ENCODE assay signal across 8 mouse cellular contexts in genomic region chr17:26112751-26113150, GRCm38 (mm10). TPM values are rescaled to one million over a fixed set of nuclear protein-coding genes. Genes with fewer than 3 reads are reported as not detected.
DNase-seq lines count a peak whose midpoint lies in the region; ATAC-seq and TF ChIP-seq lines count a peak whose summit lies in the region.

No protein-coding gene starts in this region.

- no peak for TF ChIP-seq EP300 in ES-Bruce4 (IDR thresholded peaks at IDR 0.05; ENCODE audit: insufficient read depth, low read depth, low read length)

- TF ChIP-seq POLR2A in ES-Bruce4 (IDR thresholded peaks at IDR 0.05; ENCODE audit: insufficient read depth, low read length): no peak

- no peaks in the 10 kb centered on the region for H3K36me3 ChIP-seq in heart, embryonic 12.5 days
- H3K36me3 ChIP-seq in ES-Bruce4 (ENCODE audit: control insufficient read depth, insufficient read depth, low read length, poor library complexity, severe bottlenecking): no peaks in the 10 kb centered on the region

- peaks cover 11% of the 10 kb centered on the region for H3K4me1 ChIP-seq in heart, embryonic 12.5 days (replicated peaks)
- H3K4me1 ChIP-seq in ES-Bruce4 (ENCODE audit: control insufficient read depth, insufficient read depth, low read length): peaks cover 7% of the 10 kb centered on the region

- 21% methylated on average over 14 of the region's 14 CpGs for WGBS in heart, embryonic 12.5 days

- H3K27ac ChIP-seq in heart, embryonic 12.5 days (ENCODE audit: poor library complexity, severe bottlenecking): no peak overlapping the region
- H3K27ac ChIP-seq in ES-Bruce4 (ENCODE audit: insufficient read depth, low read length): peak overlapping the region; percentile 1; the same call in 1 of the 2 replicates

- peaks cover 75% of the 10 kb centered on the region for H3K27me3 ChIP-seq in heart, embryonic 12.5 days (replicated peaks)
- H3K27me3 ChIP-seq in ES-Bruce4 (ENCODE audit: control insufficient read depth, insufficient read depth, low read length, poor library complexity, severe bottlenecking): no peaks in the 10 kb centered on the region

- no peak for ATAC-seq in heart, embryonic 12.5 days (ENCODE audit: insufficient number of reproducible peaks, low FRiP score)
- peak; percentile 51 for ATAC-seq in granulocyte monocyte progenitor cell, adult 5-6 weeks (replicated peaks; ENCODE audit: poor library complexity, severe bottlenecking)
- ATAC-seq in megakaryocyte, adult 5-6 weeks (ENCODE audit: poor library complexity, severe bottlenecking): 0 out of 2 replicates have a peak, but pooled peaks have one; percentile 11

- no peaks in the 10 kb centered on the region for H3K9me3 ChIP-seq in heart, embryonic 12.5 days (replicated peaks)
- H3K9me3 ChIP-seq in ES-Bruce4 (replicated peaks; ENCODE audit: control insufficient read depth, insufficient read depth, low read length, poor library complexity, severe bottlenecking): no peaks in the 10 kb centered on the region

- peak overlapping the region; percentile 63 for H3K4me3 ChIP-seq in heart, embryonic 12.5 days
- H3K4me3 ChIP-seq in ES-Bruce4 (ENCODE audit: low read depth, low read length): peak overlapping the region; percentile 85

- intact Hi-C loops in heart, postnatal 25 days (cut with DNase I): no loop called here

- peak overlapping the region; percentile 74; the same call in 1 of the 2 replicates for H3K9ac ChIP-seq in heart, embryonic 12.5 days
- H3K9ac ChIP-seq in ES-Bruce4 (ENCODE audit: low read depth, poor library complexity, severe bottlenecking): no peak overlapping the region

- TF ChIP-seq CTCF in ES-Bruce4 (IDR thresholded peaks at IDR 0.05; ENCODE audit: low read depth, low read length): no peak

- H3K4me2 ChIP-seq in heart, embryonic 12.5 days: peak overlapping the region; percentile 90

- no peak for DNase-seq in heart, postnatal 25 days (ENCODE audit: low spot score)
- DNase-seq in layer of hippocampus, adult 8-10 months (ENCODE audit: low spot score in 2 of 2): no peak
- DNase-seq in cerebellum, adult 11 months: no peak
- DNase-seq in B cell, adult 2 months: no peak

RNA-seq across cellular contexts. Expression of gene Tmem8, which starts 0.3 kb away (rescaled TPM):
- 1.2 TPM in 2 replicates for polyA plus RNA-seq in heart, embryonic 12.5 days (2016; fragmentation: Nextera tagmentation; extraction: Ambion mirVana)
- total RNA-seq in heart, postnatal 25 days (2021): 1 to 10 TPM; 2.5 to 3.1 TPM
- polyA plus RNA-seq in ES-Bruce4 (2011; ENCODE audit: insufficient read depth, insufficient read length, low read depth, missing spikeins): 15.6 and 16.5 TPM in 2 replicates
- total RNA-seq in granulocyte monocyte progenitor cell, adult 5-6 weeks (2014; fragmentation: Nextera tagmentation): 5.3 and 8.6 TPM in 2 replicates
- total RNA-seq in granulocyte monocyte progenitor cell, adult 5-6 weeks (2017): 2.1 and 3.7 TPM in 2 replicates
- 13.1 and 20.1 TPM in 2 replicates for total RNA-seq in megakaryocyte, adult 5-6 weeks (2015)
- total RNA-seq in megakaryocyte, adult 5-6 weeks (2017): 11.6 and 14.8 TPM in 2 replicates
- total RNA-seq in layer of hippocampus, adult 8-10 months (2022): 10 to 100 TPM; 13.8 to 16.2 (median 15.5) TPM

RNA-seq across cellular contexts. Expression of gene Mrpl28, which starts 10.5 kb away (rescaled TPM):
- 199 and 201 TPM in 2 replicates for polyA plus RNA-seq in heart, embryonic 12.5 days (2016; fragmentation: Nextera tagmentation; extraction: Ambion mirVana)
- total RNA-seq in heart, postnatal 25 days (2021): 100 to 1,000 TPM; 130 to 133 TPM
- polyA plus RNA-seq in ES-Bruce4 (2011; ENCODE audit: insufficient read depth, insufficient read length, low read depth, missing spikeins): 97.6 and 105 TPM in 2 replicates
- 61.7 and 90.4 TPM in 2 replicates for total RNA-seq in granulocyte monocyte progenitor cell, adult 5-6 weeks (2014; fragmentation: Nextera tagmentation)
- 47.1 and 68.9 TPM in 2 replicates for total RNA-seq in granulocyte monocyte progenitor cell, adult 5-6 weeks (2017)
- total RNA-seq in megakaryocyte, adult 5-6 weeks (2015): 74.1 and 78.0 TPM in 2 replicates
- total RNA-seq in megakaryocyte, adult 5-6 weeks (2017): 35.1 and 35.4 TPM in 2 replicates
- 10 to 100 TPM; 58.1 to 71.4 (median 62.0) TPM for total RNA-seq in layer of hippocampus, adult 8-10 months (2022)

RNA-seq across cellular contexts. Expression of gene Nme4, which starts 17.3 kb away (rescaled TPM):
- polyA plus RNA-seq in heart, embryonic 12.5 days (2016; fragmentation: Nextera tagmentation; extraction: Ambion mirVana): 65.9 and 69.0 TPM in 2 replicates
- total RNA-seq in heart, postnatal 25 days (2021): 1 to 10 TPM; 3.2 to 3.6 TPM
- 110 and 115 TPM in 2 replicates for polyA plus RNA-seq in ES-Bruce4 (2011; ENCODE audit: insufficient read depth, insufficient read length, low read depth, missing spikeins)
- 74.1 and 75.1 TPM in 2 replicates for total RNA-seq in granulocyte monocyte progenitor cell, adult 5-6 weeks (2014; fragmentation: Nextera tagmentation)
- 41.2 and 43.4 TPM in 2 replicates for total RNA-seq in granulocyte monocyte progenitor cell, adult 5-6 weeks (2017)
- 2.3 and 3.5 TPM in 2 replicates for total RNA-seq in megakaryocyte, adult 5-6 weeks (2015)
- total RNA-seq in megakaryocyte, adult 5-6 weeks (2017): 4.2 and 8.2 TPM in 2 replicates
- 1 to 10 TPM; 5.1 to 6.3 (median 5.4) TPM for total RNA-seq in layer of hippocampus, adult 8-10 months (2022)

RNA-seq across cellular contexts. Expression of gene Decr2, which starts 22.6 kb away (rescaled TPM):
- polyA plus RNA-seq in heart, embryonic 12.5 days (2016; fragmentation: Nextera tagmentation; extraction: Ambion mirVana): 33.4 and 37.1 TPM in 2 replicates
- total RNA-seq in heart, postnatal 25 days (2021): 10 to 100 TPM; 11.0 to 11.7 TPM
- 24.3 and 26.4 TPM in 2 replicates for polyA plus RNA-seq in ES-Bruce4 (2011; ENCODE audit: insufficient read depth, insufficient read length, low read depth, missing spikeins)
- total RNA-seq in granulocyte monocyte progenitor cell, adult 5-6 weeks (2014; fragmentation: Nextera tagmentation): 5.7 and 13.3 TPM in 2 replicates
- total RNA-seq in granulocyte monocyte progenitor cell, adult 5-6 weeks (2017): 14.8 and 17.0 TPM in 2 replicates
- 4.8 and 5.0 TPM in 2 replicates for total RNA-seq in megakaryocyte, adult 5-6 weeks (2015)
- total RNA-seq in megakaryocyte, adult 5-6 weeks (2017): 11.9 and 13.3 TPM in 2 replicates
- 10 to 100 TPM; 27.6 to 31.2 (median 29.7) TPM for total RNA-seq in layer of hippocampus, adult 8-10 months (2022)

RNA-seq across cellular contexts. Expression of gene Axin1, which starts 25.7 kb away (rescaled TPM):
- polyA plus RNA-seq in heart, embryonic 12.5 days (2016; fragmentation: Nextera tagmentation; extraction: Ambion mirVana): 11.4 and 11.7 TPM in 2 replicates
- total RNA-seq in heart, postnatal 25 days (2021): 10 to 100 TPM; 14.0 to 16.0 TPM
- 40.5 and 41.0 TPM in 2 replicates for polyA plus RNA-seq in ES-Bruce4 (2011; ENCODE audit: insufficient read depth, insufficient read length, low read depth, missing spikeins)
- total RNA-seq in granulocyte monocyte progenitor cell, adult 5-6 weeks (2014; fragmentation: Nextera tagmentation): 26.9 and 28.3 TPM in 2 replicates
- total RNA-seq in granulocyte monocyte progenitor cell, adult 5-6 weeks (2017): 147 and 186 TPM in 2 replicates
- total RNA-seq in megakaryocyte, adult 5-6 weeks (2015): 24.2 and 31.9 TPM in 2 replicates
- 176 and 255 TPM in 2 replicates for total RNA-seq in megakaryocyte, adult 5-6 weeks (2017)
- total RNA-seq in layer of hippocampus, adult 8-10 months (2022): 10 to 100 TPM; 26.7 to 31.1 (median 29.5) TPM

Comparison
In these comparisons a context has a peak if more than half of its experiments do, and no peak if none do; other contexts are left out.
1. RNA of gene Nme4, which starts 17.3 kb away (total RNA-seq): 41.2 to 75.1 TPM in granulocyte monocyte progenitor cell, adult 5-6 weeks; 5.1 to 6.3 TPM in layer of hippocampus, adult 8-10 months, 2.3 to 8.2 TPM in megakaryocyte, adult 5-6 weeks and 3.2 to 3.6 TPM in heart, postnatal 25 days; every median in the first group is over 4 times any median in the second.